Mouse (Mus musculus) stomach, postnatal 0 days (tissue): ENCODE measurements around the gene Sgip1. TPM values are rescaled to one million over a fixed set of nuclear protein-coding genes. Genes with fewer than 3 reads are reported as not detected.

Experiments used
- ATAC-seq: fragments of 200-750 bp; cut with Nextera tagmentation; 2 replicates; pipeline ENCODE4 v1.8.0; 2017; ENCODE audit not compliant: low FRiP score, low TSS enrichment
- DNase-seq: peaks from one replicate; pipeline ENCODE4 v3.0.0-alpha.2; 2016; ENCODE audit warnings: low spot score
- H3K27ac ChIP-seq: fragments of 300-500 bp; sonication (generic); replicated peaks from 2 replicates; pipeline ENCODE4 v1.5.1; 2014; ENCODE audit warnings: mild to moderate bottlenecking, control low read depth
- H3K27me3 ChIP-seq: fragments of 300-500 bp; sonication (generic); 2 replicates; pipeline ENCODE4 v1.6.1; 2014; ENCODE audit warnings: low read length; ENCODE audit not compliant: control insufficient read depth, insufficient read depth
- H3K36me3 ChIP-seq: fragments of 300-500 bp; sonication (generic); 2 replicates; pipeline ENCODE4 v1.6.1; 2014; ENCODE audit warnings: low read length, mixed read lengths; ENCODE audit not compliant: control insufficient read depth, insufficient read depth
- H3K4me1 ChIP-seq: fragments of 300-500 bp; sonication (generic); replicated peaks from 2 replicates; pipeline ENCODE4 v1.6.1; 2014; ENCODE audit warnings: antibody characterized with exemption; ENCODE audit not compliant: control insufficient read depth, insufficient read depth
- H3K4me2 ChIP-seq: fragments of 300-500 bp; sonication (generic); replicated peaks from 2 replicates; pipeline ENCODE4 v1.6.1; 2014; ENCODE audit warnings: low read depth, mild to moderate bottlenecking, control low read depth, moderate library complexity
- H3K4me3 ChIP-seq: fragments of 300-500 bp; sonication (generic); 2 replicates; pipeline ENCODE4 v1.5.1; 2014; ENCODE audit warnings: low read depth, low read length, control low read depth
- H3K9ac ChIP-seq: fragments of 300-500 bp; sonication (generic); 2 replicates; pipeline ENCODE4 v1.6.1; 2014; ENCODE audit warnings: mild to moderate bottlenecking, low read length, control low read depth, mixed read lengths
- H3K9me3 ChIP-seq: fragments of 300-500 bp; sonication (generic); 2 replicates; pipeline ENCODE4 v1.6.1; 2016; ENCODE audit warnings: low read length; ENCODE audit not compliant: control insufficient read depth
- CTCF ChIP-seq: IDR thresholded peaks from 2 replicates; pipeline ENCODE4 v1.5.1; 2016; ENCODE audit warnings: antibody characterized with exemption, low read depth, mild to moderate bottlenecking, moderate library complexity
- EP300 ChIP-seq: optimal IDR thresholded peaks from 2 replicates; pipeline ENCODE3; 2016; ENCODE audit warnings: antibody characterized with exemption
- WGBS: fragments of 180-500 bp; shearing (Covaris S2); extraction: QIAGEN DNeasy Blood & Tissue Kit; methylation state at CpG from one replicate; pipeline ENCODE4 v1.1.7; 2014; 5-methylcytosine and 5-hydroxymethylcytosine counted together
- polyA plus RNA-seq: library from polyadenylated mRNA; unstranded; fragments of >200 nt; fragmentation: Nextera tagmentation; extraction: Ambion mirVana; gene quantifications from 2 replicates; pipeline ENCODE4 v1.2.1, GENCODE M21; 2015

The Sgip1 gene
- polyA plus RNA-seq, 1 experiment from 2014 or later: 2.4 TPM

DNA sequence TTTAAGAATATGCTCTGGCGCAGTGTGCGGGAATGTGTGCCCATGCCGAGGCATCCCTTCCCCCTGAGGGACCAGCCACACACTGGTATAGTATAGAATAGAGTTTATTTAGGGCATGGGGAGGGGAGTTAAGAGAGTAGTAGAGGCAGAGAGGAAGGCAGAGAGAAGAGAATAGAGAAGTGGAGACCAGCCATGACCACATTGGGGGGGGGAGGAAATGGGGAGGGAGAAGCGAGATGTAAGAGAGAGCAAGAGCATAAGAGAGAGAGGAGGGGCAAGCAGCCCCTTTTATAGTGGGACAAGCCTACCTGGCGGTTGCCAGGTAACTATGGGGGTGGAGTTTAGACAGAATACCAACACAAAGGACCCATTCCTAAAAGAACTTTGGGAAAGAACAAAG is 218.3 kb downstream of the Sgip1 start:
- TF ChIP-seq CTCF (no peak), EP300 (no peak)
- Histone ChIP-seq H3K9ac (no peak overlapping the region), H3K9me3 (no peaks in the 10 kb centered on the region), H3K4me3 (no peak overlapping the region), H3K4me2 (no peak overlapping the region), H3K36me3 (no peaks in the 10 kb centered on the region), H3K4me1 (no peaks in the 10 kb centered on the region), H3K27ac (no peak overlapping the region), H3K27me3 (no peaks in the 10 kb centered on the region)
- ATAC-seq: no peak
- WGBS: 84% methylated on average over 5 of the region's 5 CpGs
- DNase-seq: no peak

DNA sequence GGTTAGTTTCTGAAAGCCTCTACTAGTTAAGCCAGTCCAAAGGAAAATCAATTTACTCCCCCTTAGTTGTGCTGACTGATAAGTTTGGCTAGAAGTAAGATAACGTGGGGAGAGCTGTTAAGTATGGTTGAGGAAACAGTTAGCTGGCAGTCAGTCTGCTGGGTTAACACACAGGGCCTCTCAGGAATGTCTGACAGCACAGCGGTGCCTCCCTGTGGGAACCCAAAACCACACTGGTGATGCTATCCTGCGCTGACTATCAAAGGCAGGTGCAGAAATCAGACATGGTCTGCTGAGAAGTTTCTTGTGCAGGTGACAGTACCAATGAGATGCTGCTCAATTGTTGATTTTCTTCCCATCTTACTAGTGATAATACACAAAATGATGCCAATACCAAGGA is 223.1 kb downstream of the Sgip1 start:
- no peak for DNase-seq
- no peak for ATAC-seq
- Histone ChIP-seq H3K27ac (no peak overlapping the region), H3K9me3 (no peaks in the 10 kb centered on the region), H3K27me3 (no peaks in the 10 kb centered on the region), H3K4me3 (no peak overlapping the region), H3K36me3 (no peaks in the 10 kb centered on the region), H3K4me2 (no peak overlapping the region), H3K4me1 (no peaks in the 10 kb centered on the region), H3K9ac (no peak overlapping the region)
- TF ChIP-seq EP300: no peak
- WGBS: 51% methylated on average over 3 of the region's 3 CpGs

DNA sequence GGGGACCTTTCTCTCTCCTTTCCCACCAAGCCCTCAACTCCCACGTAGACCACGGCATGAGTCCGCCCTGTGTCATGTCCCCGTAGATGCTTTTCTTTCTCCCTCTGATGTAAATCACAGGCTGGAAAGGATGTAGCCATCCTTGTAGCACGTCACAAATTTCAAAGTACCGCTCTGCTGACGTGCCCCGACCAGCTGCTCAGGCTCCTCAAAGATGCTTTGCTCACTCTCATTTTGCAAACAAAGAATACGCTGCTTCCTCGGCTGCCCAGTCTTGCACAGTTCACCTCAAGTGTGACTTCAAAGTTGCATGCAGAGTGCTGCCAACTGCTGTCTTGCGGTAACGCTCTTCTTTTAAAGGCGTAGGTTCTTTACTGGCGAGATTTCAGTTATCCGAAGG is 226.7 kb downstream of the Sgip1 start:
- H3K4me3 ChIP-seq: no peak overlapping the region
- TF ChIP-seq EP300: no peak
- no peak overlapping the region for H3K9ac ChIP-seq
- H3K9me3 ChIP-seq: no peaks in the 10 kb centered on the region
- H3K4me2 ChIP-seq: no peak overlapping the region
- ATAC-seq (no peak), DNase-seq (no peak)
- H3K4me1 ChIP-seq: no peaks in the 10 kb centered on the region
- H3K27me3 ChIP-seq: no peaks in the 10 kb centered on the region
- H3K36me3 ChIP-seq: no peaks in the 10 kb centered on the region
- H3K27ac ChIP-seq: no peak overlapping the region
- 76% methylated on average over 15 of the region's 15 CpGs for whole genome bisulfite sequencing

DNA sequence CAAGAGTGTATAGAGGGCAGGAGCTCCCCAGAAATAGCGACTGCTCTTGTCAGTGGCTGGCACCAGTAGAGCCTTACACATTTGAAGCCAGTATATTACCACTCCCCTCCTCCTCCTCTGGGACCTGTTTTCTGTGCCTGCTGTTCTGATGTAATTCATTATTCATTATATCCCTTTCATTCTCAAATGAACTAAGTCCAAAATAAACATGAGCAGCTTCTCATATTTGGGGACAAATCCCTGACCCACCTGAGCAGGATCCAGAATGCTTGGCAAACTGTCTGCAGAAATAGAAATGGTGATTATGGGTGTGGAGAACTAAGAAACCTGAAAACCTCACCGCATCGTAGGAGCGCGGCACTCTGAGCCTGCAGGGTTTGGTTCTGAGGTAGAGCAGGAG is 228.5 kb downstream of the Sgip1 start:
- WGBS: 79% methylated on average over 5 of the region's 5 CpGs
- no peak for TF ChIP-seq EP300
- TF ChIP-seq CTCF: no peak
- no peak overlapping the region for H3K9ac ChIP-seq
- no peaks in the 10 kb centered on the region for H3K36me3 ChIP-seq
- H3K9me3 ChIP-seq: no peaks in the 10 kb centered on the region
- H3K4me1 ChIP-seq: no peaks in the 10 kb centered on the region
- H3K27ac ChIP-seq: no peak overlapping the region
- no peak overlapping the region for H3K4me2 ChIP-seq
- H3K27me3 ChIP-seq: no peaks in the 10 kb centered on the region
- no peak for ATAC-seq
- H3K4me3 ChIP-seq: no peak overlapping the region
- no peak for DNase-seq

DNA sequence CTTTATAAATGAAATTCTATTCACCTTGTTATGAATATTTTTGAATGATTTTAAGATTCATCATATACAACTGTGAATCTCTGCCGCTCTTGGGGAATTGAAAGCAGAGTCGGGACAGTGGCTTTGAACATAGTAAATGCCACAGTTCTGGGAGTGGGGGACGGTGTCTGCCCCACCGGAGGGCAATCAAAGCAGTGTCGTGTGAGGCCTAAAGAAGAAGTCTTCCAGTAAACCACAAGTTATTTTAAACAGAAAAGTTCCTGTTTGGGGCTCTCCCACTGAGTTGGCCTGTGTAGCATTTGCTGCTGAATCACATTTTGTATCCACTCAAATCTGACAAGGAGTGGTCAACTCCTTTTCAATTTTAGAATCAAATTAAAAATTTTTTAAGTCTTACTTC is 230.1 kb downstream of the Sgip1 start:
- 72% methylated on average over 5 of the region's 5 CpGs for WGBS
- TF ChIP-seq EP300 (no peak), CTCF (no peak)

DNA sequence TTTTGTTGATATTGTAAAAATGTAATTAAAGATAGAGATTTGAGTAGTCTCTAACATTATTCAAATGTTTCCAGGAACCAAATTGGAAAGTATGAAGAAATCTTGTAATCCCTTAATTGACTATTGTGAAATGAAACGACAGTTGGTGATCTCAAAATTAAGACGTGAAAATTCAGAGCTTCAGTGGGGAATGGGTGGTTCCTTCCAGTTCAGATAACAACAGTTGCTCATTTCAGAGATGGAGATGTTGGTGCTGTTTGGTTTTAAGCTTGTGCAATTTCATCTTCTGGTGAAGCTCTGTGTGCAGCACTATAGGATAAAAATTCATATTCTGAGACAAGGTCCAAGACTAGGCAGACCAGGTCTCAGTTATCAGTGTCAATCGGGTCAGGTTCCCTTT is 231.0 kb downstream of the Sgip1 start:
- no peaks in the 10 kb centered on the region for H3K9me3 ChIP-seq
- ATAC-seq (no peak), DNase-seq (no peak)
- no peak overlapping the region for H3K9ac ChIP-seq
- TF ChIP-seq CTCF: no peak
- TF ChIP-seq EP300: no peak
- WGBS: 63% methylated on average over 3 of the region's 3 CpGs
- H3K4me3 ChIP-seq: no peak overlapping the region
- H3K36me3 ChIP-seq: no peaks in the 10 kb centered on the region
- no peak overlapping the region for H3K27ac ChIP-seq
- H3K4me1 ChIP-seq: no peaks in the 10 kb centered on the region
- no peak overlapping the region for H3K4me2 ChIP-seq
- H3K27me3 ChIP-seq: no peaks in the 10 kb centered on the region

More for the DNA sequence above, 230.1 kb downstream of the Sgip1 start:
- no peaks in the 10 kb centered on the region for H3K4me1 ChIP-seq
- ATAC-seq (no peak), DNase-seq (no peak)
- H3K9me3 ChIP-seq: no peaks in the 10 kb centered on the region
- H3K27me3 ChIP-seq: no peaks in the 10 kb centered on the region
- no peak overlapping the region for H3K27ac ChIP-seq
- no peak overlapping the region for H3K9ac ChIP-seq
- H3K36me3 ChIP-seq: no peaks in the 10 kb centered on the region
- no peak overlapping the region for H3K4me2 ChIP-seq
- H3K4me3 ChIP-seq: no peak overlapping the region

DNA sequence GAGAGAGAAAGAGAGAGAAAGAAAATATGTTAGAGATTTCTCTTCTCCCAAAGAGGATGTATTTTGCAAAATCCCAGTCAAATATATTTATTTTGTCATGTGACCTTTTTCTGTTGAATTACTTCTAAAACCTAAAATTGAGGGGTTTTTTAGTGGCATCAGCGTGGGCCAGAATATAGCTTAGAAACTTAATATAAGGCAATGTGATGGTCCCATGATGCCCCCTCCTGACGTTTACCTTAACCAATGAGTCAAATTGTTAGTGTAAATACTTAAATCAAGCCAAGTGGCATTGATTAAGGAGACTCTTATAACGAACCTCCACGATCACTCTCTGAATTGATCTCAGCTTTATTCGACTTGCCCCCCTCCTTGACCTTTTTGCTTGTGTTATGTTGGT is 233.1 kb downstream of the Sgip1 start:
- Histone ChIP-seq H3K27me3 (no peaks in the 10 kb centered on the region), H3K9ac (no peak overlapping the region), H3K9me3 (no peaks in the 10 kb centered on the region), H3K4me3 (no peak overlapping the region), H3K4me1 (no peaks in the 10 kb centered on the region), H3K27ac (no peak overlapping the region), H3K36me3 (no peaks in the 10 kb centered on the region), H3K4me2 (no peak overlapping the region)
- 61% methylated on average over 5 of the region's 5 CpGs for WGBS
- no peak for DNase-seq
- no peak for ATAC-seq
- TF ChIP-seq EP300 (no peak), CTCF (no peak)
